Mouse (Mus musculus) erythroblast, embryonic 14.5 days (primary cell): Measurements from ENCODE around the gene Ccr1l1.

Experiments
- GATA1 ChIP-seq: IDR thresholded peaks from 2 replicates; pipeline ENCODE4 v1.6.1; 2012; ENCODE audit warnings: low read length, inconsistent platforms, mixed read lengths
- TAL1 ChIP-seq: IDR thresholded peaks from 3 replicates; pipeline ENCODE4 v1.6.1; 2012; ENCODE audit warnings: low read length, inconsistent platforms, mixed read lengths

DNA sequence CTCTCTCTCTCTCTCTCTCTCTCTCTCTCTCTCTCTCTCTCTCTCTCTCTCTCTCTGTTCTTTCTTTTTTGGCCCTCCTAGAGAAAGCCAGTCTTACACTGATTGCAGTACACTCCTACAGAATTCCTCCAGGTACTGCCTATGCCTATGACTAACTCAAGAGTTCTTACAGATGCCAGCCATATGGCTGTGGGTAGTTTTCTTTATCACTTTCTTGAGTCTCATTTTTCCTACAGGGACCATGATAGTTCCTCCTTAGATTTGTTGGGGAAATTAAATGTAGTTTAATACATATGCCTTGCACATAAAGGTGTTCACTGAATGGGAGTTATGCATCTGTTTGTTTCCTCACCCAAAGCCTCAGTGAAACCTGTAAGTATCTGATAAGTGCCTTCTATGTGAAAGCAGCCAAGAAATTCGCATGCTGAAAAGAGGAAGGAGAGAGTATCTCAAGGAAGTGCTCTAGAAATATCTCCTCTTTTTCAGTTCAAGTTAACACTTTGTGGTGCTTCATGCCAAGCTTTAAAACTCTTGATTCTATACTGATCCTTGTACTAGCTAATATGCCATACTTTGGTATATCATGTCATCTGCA lies 13.2 kb upstream of the Ccr1l1 start:
- TF ChIP-seq TAL1 (no peak), GATA1 (no peak)
